Mouse (Mus musculus): ENCODE measurements around the gene Aebp1.

The Aebp1 gene

DNA sequence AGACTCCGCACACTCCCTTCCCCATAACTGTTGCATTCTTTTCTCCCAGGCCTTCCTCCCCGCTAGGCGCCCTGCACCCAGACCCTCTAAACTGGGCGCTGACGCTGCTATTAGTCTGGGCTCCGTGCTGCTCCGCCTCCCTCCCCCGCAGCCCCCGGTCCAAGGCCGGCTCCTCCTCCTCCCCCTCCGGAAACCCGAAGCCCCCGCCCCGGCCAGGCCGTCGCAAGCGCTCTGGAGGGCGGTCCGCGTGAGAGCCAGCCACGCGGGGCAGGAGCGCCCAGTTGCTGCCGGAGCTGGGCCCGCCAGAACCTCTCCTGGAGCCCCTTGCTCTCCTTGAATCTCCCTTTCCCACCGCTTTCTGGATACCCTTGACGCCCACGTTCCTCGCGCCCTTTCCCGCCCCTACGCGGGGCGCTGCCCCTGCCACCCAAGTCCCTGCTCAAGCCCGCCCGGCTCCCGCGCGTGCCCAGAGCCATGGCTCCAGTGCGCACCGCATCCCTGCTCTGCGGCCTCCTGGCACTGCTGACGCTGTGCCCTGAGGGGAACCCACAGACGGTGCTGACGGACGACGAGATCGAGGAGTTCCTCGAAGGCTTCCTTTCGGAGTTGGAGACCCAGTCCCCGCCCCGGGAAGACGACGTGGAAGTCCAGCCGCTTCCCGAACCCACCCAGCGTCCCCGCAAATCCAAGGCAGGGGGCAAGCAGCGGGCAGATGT, at the start of gene Aebp1:
Gene Aebp1 (plus strand): TSS at position 270 of the 716 bp plus-strand sequence.
- ATAC-seq (ENCODE audit: insufficient number of reproducible peaks, low FRiP score, low TSS enrichment), result no peak

DNA sequence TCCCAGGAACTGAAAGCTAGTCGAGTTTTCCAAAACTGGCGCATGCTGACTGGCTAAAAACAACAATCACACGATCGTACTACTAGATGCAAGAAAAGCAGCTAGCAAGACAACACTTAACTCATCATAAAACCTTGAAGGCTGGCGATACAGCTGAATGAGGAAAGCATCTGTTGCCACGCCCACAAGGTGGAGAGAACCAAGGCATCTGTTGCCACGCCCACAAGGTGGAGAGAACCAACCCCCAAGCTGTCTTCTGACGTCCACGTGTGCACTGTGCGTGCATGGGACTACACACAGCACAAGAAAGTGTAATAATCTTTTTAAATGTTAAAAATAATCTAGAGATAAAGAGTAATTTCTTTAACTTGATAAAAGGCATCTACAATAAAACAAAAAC, 48.4 kb upstream of the Aebp1 start:
- no peak for ATAC-seq (ENCODE audit: insufficient number of reproducible peaks, low FRiP score, low TSS enrichment)

DNA sequence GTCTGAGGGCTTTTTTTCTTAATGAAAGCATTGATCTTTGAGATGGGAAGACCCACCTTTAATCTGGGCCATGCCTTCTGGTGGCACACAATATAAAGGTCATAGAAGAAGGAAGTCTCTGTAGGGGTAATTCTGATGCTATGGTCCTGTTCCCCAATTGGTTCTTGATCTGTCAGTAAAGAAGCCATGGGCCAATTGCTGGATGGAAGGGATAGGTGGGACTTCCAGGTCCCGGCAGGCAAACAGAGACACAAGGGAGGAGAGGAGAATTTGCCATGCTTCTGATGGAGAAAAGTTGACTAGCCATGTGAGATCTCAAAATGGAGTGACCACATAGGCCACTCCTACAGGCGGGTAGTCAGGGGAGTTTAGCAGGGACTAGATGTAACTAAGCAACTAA, 42.5 kb upstream of the Aebp1 start:
- ATAC-seq (ENCODE audit: insufficient number of reproducible peaks, low FRiP score, low TSS enrichment), result no peak

DNA sequence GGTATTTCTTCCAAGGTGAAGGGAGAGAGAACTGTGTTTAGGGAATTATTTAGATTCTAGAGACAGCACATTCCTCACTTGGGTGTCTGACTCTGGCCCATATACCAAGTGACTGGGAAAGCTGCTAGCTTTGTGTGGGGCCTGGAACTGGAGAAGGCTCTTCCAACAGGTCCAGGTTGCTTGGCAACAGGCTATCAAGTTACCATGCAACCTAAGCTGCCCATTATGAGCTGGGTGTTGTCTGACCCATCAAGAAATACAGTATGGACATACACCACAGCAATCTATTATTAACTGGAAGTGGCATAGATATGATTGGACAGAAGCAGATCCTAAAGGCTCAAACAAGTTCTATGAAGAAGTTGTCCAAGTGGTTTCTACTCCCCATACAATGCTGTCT, 36.3 kb upstream of the Aebp1 start:
- ATAC-seq (ENCODE audit: insufficient number of reproducible peaks, low FRiP score, low TSS enrichment), result no peak

DNA sequence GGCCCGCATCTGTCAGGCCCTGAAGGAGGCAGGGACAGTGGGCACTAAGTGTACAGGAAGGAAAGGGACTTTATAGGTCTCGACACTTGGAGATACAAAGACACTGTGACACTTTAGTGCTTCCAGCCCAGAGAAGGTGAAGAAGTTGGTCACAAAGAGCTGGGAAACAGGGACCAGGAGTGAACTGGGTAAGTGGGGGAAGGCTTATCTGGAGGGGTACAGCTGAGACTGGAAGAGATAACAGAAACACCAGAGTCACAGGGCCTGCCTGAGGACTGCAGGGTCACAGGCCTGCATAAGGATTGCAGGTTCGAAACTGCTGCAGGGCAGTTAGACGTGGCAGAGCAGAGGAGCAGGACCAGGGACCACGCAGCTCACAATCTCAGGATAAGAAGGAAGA, 33.8 kb upstream of the Aebp1 start:
- ATAC-seq (ENCODE audit: insufficient number of reproducible peaks, low FRiP score, low TSS enrichment), result no peak

DNA sequence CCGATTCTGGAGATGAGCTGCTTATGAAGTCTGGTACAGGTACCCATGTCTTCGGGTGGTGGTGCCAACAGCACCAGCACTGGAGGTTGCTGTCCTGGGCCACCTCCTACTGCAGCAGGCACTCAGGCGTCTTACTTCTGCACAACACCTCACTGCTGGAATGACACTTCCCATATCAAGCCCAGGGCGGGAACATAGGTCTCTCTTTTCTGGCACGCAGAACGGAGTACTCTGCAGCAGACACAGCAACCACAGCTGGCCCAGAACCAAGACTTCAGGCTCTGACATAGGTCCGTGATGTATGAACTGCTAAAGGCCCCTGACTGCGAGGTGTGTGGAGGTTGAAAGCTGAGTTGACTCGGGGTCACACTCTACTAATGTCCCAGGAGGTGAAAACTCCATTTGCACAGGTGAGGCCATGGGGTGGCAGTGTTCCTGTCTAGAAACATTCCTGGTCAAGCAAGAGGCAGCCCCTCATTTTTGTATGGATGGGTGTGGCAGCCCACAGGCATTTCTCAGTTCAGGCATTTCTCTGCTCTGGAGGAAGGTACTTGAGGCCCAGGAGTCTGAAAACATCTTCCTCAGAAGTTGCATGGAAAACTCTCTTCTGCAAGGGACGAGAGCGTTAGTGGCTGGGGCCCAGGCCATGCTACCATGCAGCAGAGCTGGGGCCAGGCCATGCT, 33.1 kb upstream of the Aebp1 start:
- ATAC-seq (ENCODE audit: insufficient number of reproducible peaks, low FRiP score, low TSS enrichment), result no peak

DNA sequence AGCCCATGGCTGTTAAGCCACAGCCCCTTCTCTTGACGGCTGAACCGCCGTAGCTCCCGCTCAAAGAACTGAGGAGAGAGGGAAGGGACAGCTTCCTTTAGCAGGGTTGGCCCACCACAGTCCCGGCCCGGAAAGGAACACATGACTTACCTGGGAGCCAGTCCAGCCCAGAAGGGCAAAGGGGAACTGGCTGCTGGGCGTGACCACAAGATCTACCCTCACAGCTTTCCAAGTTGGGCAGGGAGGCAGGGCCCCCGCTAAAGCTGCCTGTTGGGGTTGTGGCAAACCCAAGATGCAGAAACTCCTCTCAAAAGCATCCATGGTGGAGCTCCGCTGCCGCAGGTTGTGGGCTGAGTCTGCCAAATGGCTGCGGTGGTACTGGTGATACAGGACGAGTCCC, 32.4 kb upstream of the Aebp1 start:
- no peak for ATAC-seq (ENCODE audit: insufficient number of reproducible peaks, low FRiP score, low TSS enrichment)

DNA sequence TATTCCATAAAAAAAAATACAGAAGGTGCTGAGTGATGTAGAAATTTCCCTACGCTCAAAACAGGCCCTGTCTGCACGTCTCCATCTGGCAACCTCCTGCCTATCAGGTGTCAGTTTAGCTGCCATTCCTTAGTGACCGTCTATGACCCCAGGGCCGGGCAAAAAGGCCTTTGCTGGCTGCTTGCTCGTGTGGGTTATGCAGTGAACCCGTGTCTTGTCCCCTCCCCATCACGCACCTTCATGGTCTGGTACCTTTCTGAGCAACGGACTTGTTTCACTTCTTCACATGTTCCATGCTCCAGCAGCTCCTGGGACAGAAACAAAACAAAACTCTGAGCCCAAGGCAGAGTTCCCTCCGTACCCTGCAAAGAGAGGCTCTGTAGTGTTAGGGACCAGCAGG, 27.2 kb upstream of the Aebp1 start:
- ATAC-seq (ENCODE audit: insufficient number of reproducible peaks, low FRiP score, low TSS enrichment), result no peak

DNA sequence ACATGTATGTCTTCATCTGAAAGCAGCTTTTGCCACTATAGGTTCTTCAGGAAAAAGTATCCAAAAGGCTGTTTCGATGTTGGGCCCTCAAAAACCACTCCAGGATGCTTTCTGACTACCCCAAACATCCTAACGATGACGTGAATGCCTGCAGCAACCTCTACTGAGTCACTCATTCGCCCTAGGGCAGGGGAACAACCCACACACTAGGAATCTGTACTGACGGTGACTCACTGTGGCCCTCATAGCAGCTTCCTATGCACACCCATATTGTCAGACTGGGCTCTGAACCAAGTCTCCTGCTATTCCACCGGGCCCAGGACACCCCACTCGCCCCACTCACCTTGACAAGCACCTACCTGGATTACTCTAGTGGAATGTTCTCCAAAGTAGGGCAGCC, 26.7 kb upstream of the Aebp1 start:
- ATAC-seq (ENCODE audit: insufficient number of reproducible peaks, low FRiP score, low TSS enrichment), result no peak

DNA sequence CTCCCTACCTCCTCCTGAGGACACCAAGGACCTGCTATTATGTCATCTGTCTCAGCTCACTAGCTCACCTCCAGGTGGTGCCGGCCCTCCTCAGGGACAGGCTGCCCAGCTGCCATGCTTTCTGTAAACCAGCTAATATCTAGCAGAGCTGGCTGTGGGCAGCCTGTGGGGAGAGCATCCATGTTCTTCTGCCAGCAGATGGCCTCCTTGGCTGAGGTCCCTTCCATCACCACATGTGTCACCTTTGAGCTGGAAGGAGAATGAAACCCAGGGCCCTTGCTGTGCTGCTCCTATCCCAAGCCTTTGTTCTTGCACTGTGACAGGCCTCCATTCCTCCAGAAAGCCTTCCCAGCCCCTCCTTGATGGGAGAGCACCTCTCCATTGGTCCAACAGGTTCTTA, 25.6 kb upstream of the Aebp1 start:
- ATAC-seq (ENCODE audit: insufficient number of reproducible peaks, low FRiP score, low TSS enrichment), result no peak

DNA sequence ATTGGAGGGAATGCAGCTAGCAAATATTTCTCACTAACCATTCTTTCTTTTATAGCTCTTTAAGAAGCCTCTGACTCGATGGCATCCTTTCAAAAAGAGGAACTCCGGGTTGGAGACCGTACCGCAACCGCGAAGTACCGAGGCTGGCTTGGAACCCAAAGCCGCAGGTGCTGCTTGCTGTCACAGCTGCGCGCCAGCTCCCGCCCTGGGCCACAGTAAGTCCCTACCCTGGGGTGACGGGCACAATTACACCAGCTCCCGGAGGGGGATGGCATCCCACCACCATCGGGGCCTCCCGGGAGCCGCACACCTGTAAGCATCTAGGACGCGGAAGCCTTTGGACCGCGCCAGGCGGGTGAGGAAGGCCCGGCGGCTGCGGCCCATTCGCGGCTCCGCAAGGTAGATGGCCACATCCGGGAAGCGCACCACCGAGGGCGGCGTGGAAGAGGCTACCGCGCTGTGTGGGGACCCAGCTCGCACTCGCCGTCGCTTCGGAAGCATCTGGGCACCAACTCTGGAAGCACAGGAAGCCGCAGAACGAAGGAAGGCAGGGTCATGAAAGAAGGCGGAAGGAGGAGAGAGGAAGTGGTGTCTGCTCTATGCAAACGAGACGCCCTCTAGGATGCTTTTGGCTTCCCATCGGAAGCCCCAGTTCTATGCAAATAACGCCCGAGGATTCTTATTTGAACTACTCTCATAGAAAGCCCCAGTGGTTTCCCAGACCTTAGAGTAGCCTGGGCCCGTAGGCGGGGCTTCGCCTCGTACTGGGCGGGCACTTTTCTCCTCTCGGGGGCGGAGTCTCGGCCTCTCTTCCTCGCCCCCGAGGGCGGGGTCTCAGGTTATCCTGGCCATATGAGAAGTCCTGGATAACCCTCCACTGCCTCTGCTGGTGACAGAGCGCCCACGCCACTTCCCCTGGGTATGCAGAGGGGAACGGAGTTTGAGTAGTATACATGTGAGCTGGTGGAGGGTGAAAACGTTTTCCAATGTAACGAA, 24.2 kb upstream of the Aebp1 start, which contains the start of gene Polm:
Gene Polm (minus strand): TSS at position 766 of the 996 bp plus-strand sequence.
- peak; percentile 91 for ATAC-seq (ENCODE audit: insufficient number of reproducible peaks, low FRiP score, low TSS enrichment)

DNA sequence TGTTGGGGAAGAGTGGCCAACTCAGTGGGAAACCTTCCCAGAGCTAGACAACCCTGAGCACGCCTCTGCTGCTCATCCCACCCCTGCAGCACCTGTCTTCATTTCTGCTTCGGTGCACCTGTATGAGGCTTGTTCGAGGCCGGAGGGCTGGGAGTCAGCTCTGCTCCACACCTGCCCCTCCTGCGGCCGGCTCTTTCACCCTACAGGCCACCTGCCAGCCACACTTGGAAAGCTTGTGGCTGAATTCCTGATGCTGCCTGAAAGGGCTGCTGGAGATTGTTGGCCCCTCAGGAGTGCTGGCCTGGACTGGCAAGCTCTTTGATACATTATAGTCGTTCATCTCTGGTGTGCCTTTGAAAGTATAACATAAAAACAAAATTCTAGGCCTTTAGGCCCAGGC, 21.4 kb upstream of the Aebp1 start:
- ATAC-seq (ENCODE audit: insufficient number of reproducible peaks, low FRiP score, low TSS enrichment), result no peak

DNA sequence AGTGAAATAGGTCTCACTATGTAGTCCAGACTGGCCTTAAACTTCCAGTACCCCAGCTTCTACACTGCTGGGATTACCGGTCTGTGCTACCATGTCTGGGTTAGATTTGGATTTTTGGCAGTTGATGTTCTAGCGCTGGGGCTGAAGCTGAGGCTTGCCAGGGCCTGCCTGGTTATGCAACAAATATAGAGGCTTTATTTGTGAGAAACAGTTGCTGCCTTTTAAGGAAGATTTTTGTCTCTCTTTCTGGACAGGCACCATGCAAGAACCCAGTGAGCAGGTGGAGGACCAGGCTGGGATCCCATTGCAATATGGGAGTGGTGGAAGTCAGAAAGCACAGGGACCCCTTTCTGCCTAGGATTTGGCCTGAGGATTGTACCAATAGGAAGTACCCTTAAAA, 20.0 kb upstream of the Aebp1 start:
- ATAC-seq (ENCODE audit: insufficient number of reproducible peaks, low FRiP score, low TSS enrichment), result no peak

DNA sequence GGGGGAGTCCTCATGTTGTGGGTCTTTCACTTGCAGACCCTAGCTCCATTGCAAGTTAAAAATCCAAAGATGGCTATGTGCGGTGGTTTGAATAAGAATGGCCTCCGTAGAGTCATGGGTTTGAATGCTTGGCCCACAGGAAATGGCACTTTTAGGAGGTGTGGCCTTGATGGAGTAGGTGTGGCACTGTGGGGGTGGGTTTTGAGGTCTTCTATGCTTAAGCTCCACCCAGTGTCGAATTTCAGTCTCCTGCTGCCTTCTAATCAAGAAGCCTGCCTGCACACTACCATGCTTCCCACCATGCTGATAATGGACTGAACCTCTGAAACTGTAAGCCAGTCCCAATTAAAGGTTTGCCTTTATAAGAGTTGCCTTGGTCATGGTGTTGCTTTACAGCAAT, 18.6 kb upstream of the Aebp1 start:
- ATAC-seq (ENCODE audit: insufficient number of reproducible peaks, low FRiP score, low TSS enrichment), result no peak

DNA sequence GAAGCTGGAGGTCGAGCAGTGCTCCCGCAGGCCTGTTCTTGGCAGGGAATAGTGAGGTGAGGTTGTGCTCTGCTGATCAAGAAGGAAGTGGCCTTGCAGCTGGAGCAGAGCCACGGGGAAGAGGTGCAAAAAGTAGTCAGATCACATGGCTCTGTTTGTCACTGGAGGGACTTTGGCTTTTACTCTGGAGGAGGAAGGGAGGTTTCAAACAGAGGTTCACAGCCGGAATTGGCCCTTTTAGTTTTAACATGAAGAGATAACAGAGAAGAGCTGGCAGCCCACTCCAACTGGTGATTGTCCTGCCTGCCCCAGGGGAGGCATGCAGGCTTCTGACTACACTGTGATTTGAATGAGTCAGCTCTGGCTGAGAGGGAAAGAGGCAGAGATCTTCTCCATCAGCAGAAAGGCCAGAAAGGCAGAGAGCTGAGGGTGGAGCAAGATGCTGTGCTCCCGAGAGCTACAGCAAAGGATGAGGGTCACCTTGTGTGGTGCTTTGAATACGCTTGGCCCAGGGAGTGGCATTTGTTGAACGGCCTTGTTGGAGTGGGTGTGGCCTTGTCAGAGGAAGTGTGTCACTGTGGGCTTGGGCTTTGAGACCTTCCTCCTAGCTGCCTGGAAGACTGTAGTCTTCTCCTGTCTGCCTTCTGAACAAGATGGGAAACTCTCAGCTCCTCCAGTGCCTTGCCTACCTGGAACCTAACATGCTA, 15.0 kb upstream of the Aebp1 start:
- no peak for ATAC-seq (ENCODE audit: insufficient number of reproducible peaks, low FRiP score, low TSS enrichment)

DNA sequence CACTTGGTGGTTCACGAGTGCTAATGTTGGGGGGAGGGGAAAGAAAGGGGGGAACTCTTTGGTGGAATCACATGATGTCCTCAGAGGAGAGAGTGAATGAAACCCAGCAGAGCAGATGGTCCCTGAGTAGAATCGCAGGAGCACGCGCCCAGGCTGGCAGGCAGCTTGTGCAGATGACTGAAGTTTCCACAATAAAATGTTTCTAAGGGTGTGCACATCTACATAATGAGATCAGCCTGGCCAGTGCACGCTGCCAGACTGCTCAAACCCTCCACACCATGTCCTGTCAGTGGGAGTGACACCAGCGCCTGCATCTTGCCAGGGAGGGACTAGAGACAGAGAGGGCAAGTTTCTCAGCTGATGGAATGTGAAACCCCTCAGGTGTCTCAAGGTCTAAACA, 13.0 kb upstream of the Aebp1 start:
- no peak for ATAC-seq (ENCODE audit: insufficient number of reproducible peaks, low FRiP score, low TSS enrichment)

DNA sequence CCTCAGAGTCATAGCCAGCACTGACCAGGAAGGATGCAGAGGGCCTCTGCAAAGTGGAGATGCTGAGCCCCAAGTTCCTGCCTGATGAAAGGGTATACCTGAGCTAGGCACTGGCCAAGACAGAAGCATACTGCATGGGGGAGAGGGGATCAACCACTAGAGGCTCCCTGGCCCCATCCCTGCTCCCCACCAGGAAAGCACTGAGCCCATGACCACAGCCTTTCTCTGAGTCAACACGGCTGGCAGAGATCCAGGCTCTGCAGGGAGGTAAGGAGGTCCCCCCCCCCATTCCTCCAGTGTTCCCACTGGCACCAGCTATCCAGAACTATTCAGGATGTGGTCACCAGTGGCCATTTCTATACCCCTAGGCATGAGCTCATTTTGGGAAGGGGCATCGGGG, 12.4 kb upstream of the Aebp1 start:
- no peak for ATAC-seq (ENCODE audit: insufficient number of reproducible peaks, low FRiP score, low TSS enrichment)

DNA sequence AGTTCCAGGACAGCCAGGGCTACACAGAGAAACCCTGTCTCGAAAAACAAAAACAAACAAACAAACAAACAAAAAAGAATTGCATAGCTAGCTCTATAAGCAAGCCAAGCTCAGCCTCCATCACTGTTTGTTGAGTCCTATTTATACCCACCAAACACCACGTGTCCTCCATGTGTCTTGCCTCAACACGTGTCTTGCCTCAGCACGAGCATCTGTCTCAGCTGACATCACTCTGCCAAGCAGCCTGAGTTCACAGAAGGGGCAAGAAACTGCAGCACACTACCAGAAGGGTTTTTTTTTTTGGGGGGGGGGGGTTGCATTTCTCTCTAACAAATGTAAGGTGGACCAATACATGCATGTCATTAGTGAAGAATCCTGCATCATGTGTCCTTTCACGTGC, 11.3 kb upstream of the Aebp1 start:
- ATAC-seq (ENCODE audit: insufficient number of reproducible peaks, low FRiP score, low TSS enrichment), result no peak

DNA sequence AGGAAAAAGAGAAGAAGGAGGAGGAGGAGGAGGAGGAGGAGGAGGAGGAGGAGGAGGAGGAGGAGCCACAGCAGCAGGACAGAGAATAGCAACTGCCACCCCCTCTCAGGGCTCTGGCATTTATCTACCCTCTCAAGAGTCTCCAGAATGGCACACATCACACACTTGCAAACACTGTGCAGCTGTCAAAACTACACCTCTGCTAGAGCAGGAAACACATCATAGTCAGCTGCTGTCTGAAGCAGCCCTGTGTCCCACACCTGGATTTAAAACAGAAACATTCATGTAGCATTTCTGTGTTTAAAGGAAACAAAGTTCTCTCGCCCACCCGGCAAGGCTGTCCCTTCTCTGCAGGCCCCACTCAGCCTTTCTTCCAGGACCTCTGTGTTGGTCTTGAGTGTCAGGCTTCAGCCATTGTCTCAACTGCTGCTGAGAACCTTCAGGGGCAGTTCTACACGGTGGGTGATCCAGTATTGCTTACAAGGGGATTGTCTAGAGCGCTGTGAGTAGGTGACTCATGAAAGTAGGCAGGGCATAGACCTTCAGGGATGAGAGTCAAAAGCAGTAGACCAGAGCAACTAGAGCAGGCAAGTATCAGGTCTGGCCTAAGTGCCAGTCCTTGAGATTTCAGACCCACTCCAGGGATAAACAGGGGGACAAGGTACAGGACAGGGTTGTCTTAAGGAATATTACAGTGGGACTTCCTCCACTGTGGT, 10.6 kb upstream of the Aebp1 start:
- ATAC-seq (ENCODE audit: insufficient number of reproducible peaks, low FRiP score, low TSS enrichment), result no peak

DNA sequence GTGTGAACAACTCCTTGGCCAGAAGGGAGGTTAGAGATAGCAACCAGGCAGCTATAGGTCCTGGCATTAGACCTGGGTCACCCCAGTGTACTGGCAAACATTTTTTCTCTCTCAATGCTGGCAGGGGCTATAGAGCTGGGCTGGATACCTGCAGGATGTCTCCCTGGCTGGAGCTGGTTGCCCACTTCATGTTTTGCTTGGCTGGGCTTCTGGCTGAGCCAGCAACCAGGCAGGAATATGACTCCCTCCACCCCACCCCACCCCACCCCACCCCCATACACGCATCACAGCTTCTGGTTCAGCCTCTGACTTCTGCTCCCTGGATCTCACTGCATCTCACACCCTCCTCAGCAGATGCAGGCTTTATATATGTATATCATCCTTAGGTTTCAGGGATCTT, 9.4 kb upstream of the Aebp1 start:
- no peak for ATAC-seq (ENCODE audit: insufficient number of reproducible peaks, low FRiP score, low TSS enrichment)

Data from cerebellum, adult (tissue).